Mouse (Mus musculus): ENCODE measurements around the gene Klrb1b. TPM values are rescaled to one million over a fixed set of nuclear protein-coding genes. Genes with fewer than 3 reads are reported as not detected.

Klrb1b gene
- total RNA-seq (2021), result not detected
- long read RNA-seq, experiment 1, result 0 reads
- long read RNA-seq, experiment 2, result 0 reads

DNA sequence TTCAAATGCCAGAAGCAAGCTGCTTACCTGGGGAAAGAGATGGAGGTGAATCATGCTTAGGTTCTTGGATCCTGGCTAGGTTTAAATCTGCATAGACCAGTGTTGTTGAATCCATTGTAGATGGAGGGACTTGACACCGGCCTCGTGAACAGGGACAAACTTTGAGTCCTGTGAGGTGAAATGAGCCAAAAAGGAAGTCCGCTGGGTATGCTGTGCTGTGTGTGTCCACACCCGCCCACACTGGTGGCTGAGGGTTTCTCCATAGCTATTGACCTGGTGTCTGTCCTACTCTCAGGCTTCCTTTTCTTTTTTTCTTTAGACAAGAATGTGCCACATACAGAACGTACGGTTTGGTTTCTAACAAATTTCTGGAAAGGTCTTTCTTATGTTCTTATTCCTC lies at the start of gene Klrb1b, which contains the start of gene Gm44511:
Gene Klrb1b (minus strand): TSS at position 200 of the 400 bp plus-strand sequence.
Gene Gm44511 (minus strand): TSS at position 184 of the 400 bp plus-strand sequence.
- no peak for DNase-seq (ENCODE audit: low spot score in 2 of 2)

DNA sequence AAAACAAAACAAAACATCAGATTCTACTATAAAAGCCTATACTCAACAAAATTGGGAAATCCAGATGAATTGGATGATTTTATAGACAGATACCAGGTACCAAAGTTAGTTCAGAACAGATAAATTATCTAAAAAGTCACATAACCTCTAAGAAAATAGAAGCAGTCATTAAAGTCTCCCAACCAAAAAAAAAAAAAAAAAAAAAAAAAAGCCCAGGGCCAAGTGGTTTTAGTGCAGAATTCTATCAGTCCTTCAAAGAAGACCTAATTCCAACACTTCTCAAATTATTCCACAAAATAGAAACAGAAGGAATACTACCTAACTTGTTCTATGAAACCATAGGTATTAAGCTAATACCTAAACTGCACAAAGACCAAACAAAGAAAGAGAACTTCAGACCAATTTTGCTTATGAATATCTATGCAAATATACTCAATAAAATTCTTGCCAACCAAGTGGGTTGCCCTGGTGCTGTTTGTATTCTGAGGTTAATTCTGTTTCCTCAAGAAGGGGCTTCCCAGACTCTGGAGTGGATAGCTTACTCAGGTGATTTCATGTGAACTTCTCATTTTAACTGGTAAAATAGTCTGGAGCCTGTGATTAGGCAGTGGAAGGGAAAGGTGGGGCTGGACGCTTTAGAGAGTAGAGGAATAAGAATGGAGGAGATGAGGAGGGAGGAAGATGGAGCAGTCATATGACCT lies 45.9 kb upstream of the Klrb1b start:
- DNase-seq (ENCODE audit: low spot score in 2 of 2), result no peak

DNA sequence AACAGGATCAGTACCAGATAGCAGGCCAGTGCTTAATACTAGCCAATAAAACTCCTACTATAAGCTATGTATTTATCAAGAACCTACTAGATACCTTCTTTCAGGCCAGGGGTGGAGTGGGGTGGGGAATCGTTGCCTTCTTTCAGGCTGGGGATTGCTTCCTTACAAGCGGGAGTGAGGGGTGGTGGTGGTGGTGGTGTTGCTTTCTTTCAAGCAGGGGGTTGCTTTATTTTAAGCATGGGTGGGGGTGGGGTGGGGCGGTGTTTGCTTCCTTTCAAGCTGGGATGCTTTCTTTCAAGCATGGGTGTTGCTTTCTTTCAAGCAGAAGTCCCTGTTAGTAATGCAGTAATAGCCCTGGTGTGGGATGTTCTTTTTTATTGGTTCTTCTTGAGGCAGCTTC lies 42.7 kb upstream of the Klrb1b start:
- DNase-seq (ENCODE audit: low spot score in 2 of 2), result no peak

DNA sequence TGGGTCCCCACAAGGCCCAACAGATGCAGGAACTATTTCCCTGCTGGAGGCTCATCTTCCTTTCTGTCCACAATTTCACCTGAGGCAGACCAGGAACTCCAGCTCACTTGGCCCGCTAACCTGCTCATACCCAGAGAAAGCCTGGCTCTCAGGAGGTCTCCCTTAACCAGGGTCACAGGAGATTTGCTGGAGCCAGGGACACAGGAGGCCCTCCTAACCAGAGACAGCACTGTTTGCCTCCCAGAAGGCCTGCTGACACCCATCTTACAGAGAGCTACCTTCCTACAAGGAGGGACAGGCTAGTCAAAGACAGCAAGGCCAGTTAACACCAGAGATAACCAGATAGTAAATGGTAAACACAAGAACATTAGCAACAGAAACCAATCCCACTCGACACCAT lies 31.8 kb upstream of the Klrb1b start:
- DNase-seq (ENCODE audit: low spot score in 2 of 2), result no peak

DNA sequence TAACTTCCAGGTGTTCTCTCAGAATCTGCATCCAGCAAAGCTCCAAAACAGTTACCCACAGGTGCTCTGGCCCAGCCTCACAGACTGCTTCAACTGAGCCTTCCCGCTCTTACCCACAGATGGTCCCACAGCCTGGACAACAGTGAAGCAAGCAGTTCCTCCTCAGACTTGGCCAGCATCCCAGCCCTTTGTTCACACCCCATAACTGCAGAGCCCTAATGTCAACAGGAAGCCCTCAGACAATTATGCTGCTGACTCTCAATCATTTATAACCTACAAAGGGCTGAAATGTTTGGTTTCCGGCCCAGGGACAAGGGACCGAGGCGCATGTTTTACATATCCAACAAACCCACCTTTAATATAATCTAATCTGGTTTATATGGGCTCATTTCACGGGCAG lies 30.1 kb upstream of the Klrb1b start:
- DNase-seq (ENCODE audit: low spot score in 2 of 2), result peak in 1 of 2 experiments; percentile 61

DNA sequence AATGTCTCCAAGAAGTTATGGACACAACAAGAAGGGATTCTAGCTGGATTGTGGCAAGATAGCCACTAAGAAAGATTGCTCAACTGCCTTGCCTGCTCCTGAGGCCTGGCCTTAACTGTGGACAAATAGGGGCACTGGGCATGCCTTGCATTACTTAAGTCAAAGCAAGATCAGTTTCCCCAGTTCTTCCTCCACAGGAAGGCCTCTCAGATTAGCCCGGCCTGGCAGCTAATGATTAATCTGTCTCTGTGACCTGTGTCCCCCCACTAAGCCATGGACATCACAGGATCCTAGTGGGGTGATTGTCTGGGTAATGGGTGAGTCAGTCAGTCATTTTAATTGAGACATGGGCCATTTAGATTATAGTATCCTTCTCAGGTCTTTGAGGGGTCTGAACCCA lies 29.3 kb upstream of the Klrb1b start:
- DNase-seq (ENCODE audit: low spot score in 2 of 2), result no peak

DNA sequence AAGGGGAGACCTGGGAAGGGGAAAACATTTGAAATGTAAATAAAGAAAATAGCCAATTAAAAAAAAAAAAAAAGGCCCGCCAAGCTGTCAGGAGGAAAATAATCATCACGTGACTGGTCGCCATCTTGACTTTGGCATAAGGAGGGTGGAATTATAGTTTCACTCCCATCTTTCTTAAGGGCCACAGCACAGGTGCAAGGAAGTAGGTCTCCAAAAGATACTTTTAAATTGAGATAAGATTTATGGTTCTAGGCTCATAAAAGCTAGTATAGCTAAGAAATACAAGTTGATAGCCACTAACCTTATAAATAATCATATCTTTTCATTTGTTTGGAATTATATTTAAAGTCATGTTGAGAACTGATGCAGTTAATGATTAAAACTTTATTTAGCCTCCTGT lies 28.8 kb upstream of the Klrb1b start:
- DNase-seq (ENCODE audit: low spot score in 2 of 2), result no peak

DNA sequence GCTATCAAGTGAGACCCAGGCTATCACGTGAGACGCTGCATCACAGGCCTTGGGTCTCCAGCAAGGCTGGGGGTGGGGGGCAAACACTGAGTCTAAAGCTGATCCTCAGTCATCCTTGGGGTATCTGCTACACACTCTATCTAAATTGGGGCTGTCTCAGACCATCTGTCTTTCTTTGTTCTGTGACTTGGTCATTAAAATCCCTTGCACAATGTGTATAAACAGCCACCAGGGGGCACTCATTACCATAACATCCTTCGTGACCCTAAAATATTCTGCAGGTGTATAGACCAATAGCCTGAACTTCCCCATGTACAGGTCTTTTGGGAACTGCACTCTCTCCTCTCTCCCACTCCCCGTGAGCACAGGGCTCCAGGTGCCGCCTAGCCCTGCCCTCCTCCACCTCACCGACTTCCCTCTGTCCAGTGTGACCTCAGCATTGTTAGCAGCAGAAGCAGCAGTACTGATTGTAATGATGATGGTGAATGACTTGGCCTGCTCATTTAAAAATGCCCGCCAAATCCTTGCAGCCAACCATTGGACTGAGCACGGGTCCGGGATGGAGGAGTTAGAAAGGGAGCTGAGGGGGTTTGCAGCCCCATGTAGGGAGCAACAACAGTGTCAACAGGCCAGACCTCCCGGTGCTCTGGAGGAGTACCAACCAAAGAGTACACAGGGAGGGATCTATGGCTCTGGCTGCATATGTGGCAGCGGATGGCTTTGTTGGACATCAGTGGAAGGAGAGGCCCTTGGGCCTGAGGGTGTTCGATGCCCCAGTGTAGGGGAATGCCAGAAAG lies 28.1 kb upstream of the Klrb1b start:
- DNase-seq (ENCODE audit: low spot score in 2 of 2), result peak; percentile 32 to 58

DNA sequence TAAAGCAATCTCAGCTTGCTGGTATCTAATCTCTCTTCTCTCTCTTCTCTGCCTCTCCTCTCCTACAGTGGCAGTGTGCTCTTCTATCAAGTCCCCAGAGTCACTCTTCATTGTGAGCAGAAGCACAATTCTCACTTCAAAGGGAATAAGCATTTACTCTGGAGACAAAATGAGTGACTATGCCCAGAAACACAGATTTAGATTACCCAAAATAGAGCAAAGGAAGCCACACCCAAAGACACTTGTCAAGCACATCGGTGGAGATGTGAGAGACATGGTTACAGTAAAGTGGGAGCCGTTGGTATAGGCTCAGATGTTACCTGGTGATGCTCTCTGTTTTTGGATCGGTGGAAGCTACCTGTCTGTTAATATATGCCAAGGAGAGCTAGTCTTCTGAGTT lies 26.6 kb upstream of the Klrb1b start:
- DNase-seq (ENCODE audit: low spot score in 2 of 2), result no peak

DNA sequence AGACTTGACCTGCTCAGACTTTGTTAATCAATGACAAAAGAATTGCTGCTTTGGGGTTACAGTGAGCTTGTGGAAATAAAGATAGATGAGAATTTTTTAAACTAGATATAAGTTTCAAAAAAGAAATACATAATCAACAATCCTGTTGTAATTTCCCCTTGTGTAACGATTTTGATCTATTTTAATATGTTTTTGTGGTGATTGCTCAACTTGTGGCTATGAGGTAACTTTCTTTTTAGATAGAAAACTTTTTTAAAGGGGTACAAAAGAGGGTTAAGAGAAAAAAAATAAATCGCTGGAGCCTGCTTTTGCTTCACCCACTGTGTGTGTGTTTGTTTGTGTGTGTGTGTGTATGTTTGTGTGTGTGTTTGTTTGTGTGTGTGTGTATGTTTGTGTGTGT lies 25.0 kb upstream of the Klrb1b start:
- DNase-seq (ENCODE audit: low spot score in 2 of 2), result no peak

DNA sequence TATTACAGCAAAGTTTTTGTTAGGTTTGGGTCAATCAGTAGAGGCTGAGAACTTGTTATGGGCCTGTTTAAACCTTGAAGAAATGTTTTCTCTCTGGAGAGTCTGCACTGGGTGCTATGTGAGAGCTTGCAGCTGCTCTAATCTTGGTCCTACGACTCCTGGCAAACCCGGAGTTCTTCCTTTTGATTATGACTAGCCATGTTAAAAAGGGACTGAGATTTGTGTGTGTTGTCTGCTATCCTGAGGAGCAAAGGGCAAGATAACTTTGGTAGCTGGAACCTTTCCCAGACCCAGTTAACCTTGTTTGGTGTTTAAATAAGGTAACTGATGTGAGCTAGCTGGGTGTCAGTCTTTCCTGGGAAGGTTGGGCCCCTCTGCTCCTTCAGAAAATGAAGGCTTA lies 24.5 kb upstream of the Klrb1b start:
- DNase-seq (ENCODE audit: low spot score in 2 of 2), result no peak

DNA sequence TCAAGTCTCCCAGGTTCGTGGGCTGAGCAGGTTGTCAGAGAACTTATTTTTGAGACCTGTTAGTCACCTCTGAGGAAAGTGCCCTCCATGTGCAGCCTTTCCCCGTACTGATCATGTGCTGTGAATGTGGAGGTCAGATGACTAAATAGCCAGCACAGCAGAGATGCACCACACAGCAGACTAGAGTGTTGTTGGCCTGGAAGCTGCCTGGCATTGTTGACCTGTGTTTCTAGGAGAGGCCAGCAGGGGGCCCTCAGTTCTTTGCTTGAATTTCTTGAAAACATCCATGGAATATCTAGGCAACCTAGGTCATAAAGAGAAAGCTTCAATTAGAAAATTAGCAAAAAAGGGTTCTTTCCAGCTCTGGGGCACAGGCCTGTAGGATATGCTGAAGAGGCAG lies 23.8 kb upstream of the Klrb1b start:
- DNase-seq (ENCODE audit: low spot score in 2 of 2), result peak in 1 of 2 experiments; percentile 51

DNA sequence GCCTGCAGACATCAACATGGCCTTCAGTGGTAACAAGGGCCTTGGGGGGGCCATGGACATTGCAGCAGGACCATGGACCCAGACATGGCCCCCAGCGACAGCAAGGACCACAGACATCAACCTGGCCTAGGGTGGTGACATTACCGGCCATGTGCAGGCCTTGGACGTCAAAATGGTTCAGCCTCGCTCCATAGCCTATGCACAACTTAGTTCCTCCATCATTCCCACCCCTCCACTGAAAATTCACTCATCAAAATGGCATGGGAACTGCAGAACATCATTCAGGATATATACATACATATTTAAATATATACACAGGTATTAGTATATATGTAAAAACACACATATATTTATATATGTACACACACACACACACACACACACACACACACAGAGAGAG lies 21.3 kb upstream of the Klrb1b start:
- no peak for DNase-seq (ENCODE audit: low spot score in 2 of 2)

DNA sequence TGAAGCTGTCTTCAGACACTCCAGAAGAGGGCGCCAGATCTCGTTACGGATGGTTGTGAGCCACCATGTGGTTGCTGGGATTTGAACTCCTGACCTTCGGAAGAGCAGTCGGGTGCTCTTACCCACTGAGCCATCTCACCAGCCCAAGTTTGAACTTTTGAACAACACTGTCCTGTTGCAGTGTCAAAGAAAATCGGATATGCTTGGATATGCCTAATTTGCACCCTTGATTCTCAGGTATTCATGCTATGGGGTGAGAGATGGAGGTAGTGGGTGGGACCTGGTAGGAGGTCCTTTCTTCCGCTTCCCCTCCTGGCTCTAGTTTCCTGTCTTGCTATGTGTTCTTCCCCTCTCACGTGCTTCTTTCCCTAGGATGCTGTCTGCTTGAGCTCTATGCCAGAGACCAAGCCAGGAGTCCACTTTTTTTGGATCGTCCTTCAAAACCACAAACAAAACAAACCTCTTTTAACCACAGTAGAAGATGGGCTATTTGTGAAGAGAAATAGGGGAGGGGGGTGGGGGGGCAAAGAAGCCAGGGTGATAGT lies 19.9 kb upstream of the Klrb1b start:
- DNase-seq (ENCODE audit: low spot score in 2 of 2), result no peak

DNA sequence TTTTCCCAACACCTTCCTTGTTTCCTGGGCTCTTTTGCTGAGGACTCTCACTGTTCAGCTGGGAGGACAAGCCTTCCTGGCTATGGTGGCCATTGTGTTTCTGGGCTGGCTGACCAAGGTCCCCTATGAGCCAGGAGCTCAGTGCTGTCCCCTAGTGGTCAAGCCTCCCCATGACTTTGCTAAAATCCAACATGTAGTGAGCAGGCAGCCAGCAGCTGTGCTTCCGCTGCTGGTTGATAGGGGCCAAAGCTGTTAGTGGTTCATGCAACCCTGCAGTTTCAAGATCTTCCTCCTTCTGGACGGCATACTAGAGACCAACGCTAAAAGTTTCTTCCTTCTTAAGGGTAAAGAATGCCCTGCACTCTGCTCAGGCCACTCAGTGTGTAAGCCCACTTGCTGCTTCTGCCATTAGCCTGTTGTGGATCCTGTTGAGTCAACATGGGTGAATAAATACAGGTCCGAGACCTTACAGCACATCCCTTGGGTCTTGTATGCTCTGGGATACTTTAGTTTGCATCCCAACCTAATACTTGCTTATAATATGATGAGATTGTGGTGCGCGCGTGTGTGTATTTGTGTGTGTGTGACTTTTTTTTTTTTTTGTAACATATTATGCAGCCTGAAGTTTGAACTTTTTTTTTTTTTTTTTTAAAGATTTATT lies 19.3 kb upstream of the Klrb1b start:
- peak; percentile 84 to 88 for DNase-seq (ENCODE audit: low spot score in 2 of 2)

DNA sequence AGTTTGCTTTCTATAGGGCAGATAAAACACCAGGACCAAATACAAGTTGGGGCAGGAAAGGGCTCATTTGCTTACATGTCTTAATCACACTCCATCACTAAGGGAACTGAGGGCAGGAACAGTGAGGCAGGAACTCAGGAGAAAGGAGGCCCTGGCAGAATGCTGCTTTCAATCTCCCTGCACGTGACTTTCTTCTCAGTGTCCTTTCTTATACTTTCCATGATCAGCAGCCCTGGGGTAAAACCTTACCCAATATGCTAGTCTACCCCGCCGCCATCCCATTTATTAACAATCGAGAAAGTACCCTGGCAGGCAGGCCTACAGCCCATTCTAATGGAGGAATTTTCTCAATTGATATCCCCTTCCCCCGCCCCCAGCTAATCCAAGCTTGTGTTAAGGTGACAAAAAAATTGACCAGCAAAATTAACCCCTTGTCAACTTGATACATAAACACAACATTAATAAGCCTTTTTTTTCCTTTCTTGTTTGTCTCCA lies 18.5 kb upstream of the Klrb1b start:
- no peak for DNase-seq (ENCODE audit: low spot score in 2 of 2)

DNA sequence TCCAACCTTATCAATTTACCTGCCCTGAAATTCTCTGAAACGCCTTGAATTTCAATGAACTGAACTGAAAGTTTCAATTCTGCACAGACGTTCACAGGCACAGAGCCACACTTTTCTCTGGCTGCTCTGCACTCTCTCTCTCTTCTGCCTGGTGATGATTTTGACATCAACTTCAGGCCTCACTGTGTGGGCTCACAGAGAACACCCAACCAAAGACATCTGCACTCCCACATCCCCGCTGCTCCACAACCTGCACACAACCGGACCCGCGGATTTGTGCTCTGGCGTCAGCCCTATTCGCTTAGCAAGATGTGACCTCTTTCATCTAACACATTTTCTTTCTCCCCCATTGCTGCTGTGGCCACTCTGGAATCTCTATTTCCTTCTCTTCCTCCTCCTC lies 18.0 kb upstream of the Klrb1b start:
- no peak for DNase-seq (ENCODE audit: low spot score in 2 of 2)

DNA sequence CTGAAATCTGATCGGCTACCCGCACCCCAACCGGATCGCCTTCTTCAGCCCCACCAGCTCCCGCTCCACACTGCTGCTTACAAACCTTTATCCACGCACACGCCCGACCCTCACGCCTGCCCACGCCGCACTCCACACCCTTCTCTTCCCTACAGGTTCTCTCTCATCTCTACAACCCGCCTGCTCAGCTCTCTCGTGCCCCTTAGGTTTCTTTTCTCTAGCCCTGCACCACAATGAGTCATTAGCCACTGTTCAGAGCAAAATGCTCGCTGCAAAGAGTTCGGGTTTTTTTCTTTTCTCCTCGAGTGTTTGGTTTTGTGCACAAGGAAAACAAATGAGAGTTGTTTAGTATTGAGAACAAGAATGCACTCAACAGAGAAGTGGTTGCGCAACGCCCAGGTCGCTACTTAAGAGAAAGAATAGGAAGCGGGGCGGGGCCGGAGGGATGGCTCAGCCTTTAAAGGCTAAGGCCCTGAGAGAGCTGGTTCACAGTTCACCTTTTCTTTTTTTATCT lies 17.4 kb upstream of the Klrb1b start:
- DNase-seq (ENCODE audit: low spot score in 2 of 2), result peak in 1 of 2 experiments; percentile 65

DNA sequence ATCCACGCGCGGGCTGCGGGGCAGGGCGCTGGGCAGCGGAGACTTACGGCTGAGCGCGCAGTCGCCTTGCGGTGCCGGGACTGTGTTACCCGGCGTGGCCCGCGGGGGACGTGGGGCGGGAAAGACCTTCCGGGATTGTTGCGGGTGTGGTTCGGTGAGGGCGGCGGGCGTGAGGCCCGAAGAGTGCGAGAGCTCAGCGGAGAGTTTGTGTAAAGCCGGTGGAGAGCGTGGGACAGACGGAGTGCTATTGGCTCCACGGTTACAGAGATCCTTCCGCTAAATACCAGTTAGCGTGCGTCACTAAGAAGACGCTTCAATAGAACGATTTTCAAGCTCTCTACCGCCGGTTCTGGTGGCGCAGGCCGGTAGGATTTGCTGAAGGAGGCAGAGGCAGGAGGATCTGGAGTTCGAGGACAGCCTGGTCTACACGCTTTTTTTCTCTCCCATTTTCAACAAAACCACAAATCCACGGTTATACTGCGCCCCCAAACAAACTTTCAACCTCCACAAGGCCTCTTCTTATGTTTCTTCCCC lies 16.9 kb upstream of the Klrb1b start:
- DNase-seq (ENCODE audit: low spot score in 2 of 2), result peak; percentile 75 to 86

DNA sequence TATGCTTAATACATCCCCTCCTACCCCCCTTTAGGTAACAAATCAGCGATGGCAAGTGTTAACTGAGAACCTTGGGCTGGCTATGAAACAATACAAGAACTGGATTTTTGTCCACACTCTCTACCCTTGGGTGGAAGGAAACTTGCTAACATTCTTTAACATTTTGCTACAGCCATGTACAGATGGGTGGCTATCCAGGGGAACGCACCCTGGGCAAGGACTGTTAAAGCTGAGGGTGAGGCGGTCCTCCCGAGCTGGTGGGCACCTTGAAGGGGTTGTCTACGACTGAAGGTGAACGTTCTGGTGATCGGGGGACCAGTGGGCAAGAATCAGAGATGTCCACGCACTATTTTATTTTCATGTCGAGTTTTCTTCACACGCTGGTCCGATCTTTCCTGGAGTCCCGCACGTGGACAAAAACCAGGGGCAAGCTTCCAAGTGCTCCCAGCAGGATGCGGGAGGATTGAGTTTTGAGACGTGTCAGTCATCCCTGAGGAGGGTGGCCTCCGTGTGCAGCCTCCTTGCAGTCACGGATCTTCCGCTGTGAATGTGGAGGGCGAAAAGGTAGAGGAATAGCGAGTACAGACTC lies 16.3 kb upstream of the Klrb1b start:
- no peak for DNase-seq (ENCODE audit: low spot score in 2 of 2)

All from gastrocnemius, postnatal 4 days (tissue).